Mouse (Mus musculus) gastrocnemius, postnatal 14 days (tissue): ENCODE results near the gene Tmem117. TPM values are rescaled to one million over a fixed set of nuclear protein-coding genes. Genes with fewer than 3 reads are reported as not detected.

Experiments used
- DNase-seq: peaks from one replicate; pipeline ENCODE4 v3.0.0; 2021; ENCODE audit warnings: mixed read lengths
- intact Hi-C: fragments of 180-260 bp; cut with DNase I; formaldehyde crosslinking; loops from one replicate; pipeline ENCODE4 v1.15.1; 2025; ENCODE audit warnings: low total_unique reads
- total RNA-seq, 2 experiments: library from RNA; stranded (reverse); gene quantifications; 2 replicates each; pipeline ENCODE4 v1.2.3; 2021

The Tmem117 gene
- total RNA-seq, 2 experiments from 2014 or later, result 26.8 to 30.0 TPM

DNA sequence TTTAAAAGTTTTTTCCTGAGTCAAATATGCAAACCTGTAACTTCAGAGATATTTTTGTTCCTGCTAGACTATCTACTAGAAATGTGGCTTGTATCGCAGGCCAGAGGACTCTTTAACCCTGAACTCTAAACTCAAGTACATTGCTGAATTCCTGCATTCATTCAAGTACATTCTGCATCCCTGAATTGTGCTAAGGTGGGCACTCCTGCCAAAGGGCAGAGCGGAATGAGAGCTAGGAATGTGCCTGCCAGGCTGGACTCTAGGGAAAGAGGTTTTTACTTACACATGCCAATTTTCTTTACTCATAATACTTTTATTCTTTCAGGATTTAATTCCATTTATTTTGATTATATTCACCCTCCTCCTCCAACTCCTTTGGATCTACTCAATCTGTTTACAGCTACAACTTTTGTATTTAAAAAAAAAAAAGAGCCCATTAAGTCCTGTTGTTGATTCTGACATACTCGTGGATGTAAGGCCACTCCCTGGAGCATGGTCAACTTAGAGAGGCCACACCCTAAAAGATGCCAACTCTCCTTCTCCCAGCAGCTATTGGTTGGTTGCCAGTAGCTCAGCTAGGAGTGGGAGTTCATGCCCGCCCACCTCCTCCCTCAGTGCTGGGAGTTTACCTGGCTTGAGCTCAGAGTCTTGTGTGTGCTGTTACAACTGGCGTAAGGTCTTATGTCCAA, 60.3 kb downstream of the Tmem117 start:
- DNase-seq, result no peak
- intact Hi-C loops, result no loop called here

DNA sequence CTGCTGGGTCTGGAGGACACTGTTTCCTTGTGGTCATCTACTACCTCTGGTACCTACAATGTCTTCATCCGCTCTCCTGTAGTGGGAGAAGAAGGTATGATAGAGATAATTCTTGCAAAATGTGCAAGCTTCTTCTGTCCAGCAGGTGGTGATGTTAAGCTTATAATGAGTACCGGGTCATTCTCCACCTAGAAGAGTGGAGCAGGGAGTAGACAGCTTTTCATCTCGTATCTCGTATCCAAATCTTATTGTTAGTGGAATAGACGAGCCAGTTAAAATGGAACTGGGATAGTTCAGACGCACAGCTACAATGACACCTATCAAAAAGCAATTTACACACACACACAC, 60.8 kb downstream of the Tmem117 start:
- intact Hi-C loops, result no loop called here
- DNase-seq, result no peak

DNA sequence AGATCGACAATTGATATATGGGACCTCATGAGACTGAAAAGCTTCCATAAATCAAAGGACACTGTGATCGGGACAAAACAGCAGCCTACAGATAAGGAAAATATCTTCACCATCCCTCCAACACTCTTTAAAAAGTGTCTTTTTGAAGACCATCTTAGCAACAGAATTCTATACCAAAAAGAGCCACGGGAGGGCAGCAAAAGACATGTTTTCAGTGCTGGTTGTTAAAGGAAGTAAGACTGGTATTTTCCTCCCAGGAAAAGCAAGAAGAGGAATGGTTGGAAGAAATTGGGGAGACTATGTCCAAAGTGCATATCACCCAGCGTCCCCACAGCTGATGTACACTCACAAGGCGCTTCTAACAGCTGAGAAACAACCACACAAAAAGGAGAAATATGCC, 93.7 kb downstream of the Tmem117 start:
- peak; percentile 15 for DNase-seq
- intact Hi-C loops, result loop anchor here (10.0 kb wide), 1 partner anchor 852 kb away; no protein-coding TSS in a partner anchor

DNA sequence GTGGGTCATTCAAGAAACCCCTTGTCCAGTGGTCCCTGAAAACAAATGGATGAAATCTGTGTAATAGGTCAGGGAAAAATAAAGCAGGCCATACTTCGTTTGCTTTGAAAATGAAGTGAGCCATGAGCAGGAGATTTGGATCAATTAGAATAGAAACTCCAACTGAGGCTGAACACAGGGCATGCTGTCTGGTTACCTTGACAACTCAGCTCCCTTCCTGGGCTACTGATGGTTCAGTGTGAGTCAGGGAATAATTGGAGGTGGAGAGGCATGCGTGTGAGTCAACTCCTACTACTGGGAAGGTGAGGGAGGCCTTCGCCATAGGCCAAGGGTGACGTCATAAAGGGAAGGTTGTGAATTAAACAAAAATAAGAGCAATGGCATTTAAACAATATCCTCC, 103.1 kb downstream of the Tmem117 start:
- intact Hi-C loops, result no loop called here

DNA sequence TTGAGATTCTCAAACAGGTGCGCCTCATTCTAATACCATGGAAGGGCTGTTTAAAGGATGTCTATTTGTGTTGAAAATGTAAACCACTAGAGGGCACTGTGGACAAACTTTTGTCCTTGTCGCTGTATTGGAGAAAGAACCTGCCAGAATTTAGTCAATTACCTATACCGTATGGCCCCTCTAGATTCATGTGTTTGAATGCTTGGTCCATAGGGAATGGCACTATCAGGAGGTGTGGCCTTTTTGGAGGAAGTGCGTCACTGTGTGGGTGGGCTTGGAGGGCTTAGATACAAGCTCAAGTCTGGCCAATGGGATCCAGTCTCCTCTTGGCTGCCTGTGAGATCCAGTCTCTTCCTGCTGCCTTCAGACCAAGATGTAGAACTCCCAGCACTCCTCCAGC, 140.2 kb downstream of the Tmem117 start:
- intact Hi-C loops, result no loop called here
- no peak for DNase-seq

More for the DNA sequence above, 103.1 kb downstream of the Tmem117 start:
- DNase-seq, result no peak

DNA sequence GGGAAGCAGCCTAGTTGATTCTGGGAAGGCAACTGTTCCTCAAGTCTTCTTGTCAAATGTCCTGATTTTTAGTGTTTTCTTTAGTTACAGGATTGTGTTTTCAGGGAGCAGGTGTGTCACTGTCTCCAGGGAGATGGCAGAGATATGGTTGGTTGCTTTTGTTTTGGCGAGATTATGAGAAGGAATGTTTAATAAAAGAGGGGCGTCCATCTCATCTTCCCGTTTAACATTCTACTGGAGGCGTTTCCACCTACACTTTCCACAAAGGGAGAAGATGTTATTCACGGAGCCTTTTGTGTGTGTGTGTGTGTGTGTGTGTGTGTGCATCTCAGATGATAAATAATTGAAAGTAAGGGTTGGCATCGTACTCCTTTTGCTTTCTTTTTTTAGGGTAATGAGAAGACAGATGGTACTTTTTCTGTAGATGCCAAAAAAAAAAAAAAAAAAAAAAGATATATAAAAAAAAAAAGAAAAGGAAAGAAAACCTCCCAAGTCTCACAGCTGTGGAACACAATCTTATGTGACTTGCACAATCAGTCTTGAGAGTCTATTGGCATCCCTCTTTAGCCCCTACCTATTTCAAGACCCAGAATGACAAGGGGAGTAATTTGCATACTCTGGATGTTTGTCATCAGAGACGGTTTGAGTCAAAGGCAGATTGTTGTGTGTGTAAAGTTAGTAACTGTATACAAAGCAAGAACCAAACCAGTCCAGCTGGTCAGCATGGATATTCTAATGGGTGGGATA, 142.0 kb downstream of the Tmem117 start:
- intact Hi-C loops, result loop anchor here (5.0 kb wide), 1 partner anchor 801 kb away; no protein-coding TSS in a partner anchor
- no peak for DNase-seq

DNA sequence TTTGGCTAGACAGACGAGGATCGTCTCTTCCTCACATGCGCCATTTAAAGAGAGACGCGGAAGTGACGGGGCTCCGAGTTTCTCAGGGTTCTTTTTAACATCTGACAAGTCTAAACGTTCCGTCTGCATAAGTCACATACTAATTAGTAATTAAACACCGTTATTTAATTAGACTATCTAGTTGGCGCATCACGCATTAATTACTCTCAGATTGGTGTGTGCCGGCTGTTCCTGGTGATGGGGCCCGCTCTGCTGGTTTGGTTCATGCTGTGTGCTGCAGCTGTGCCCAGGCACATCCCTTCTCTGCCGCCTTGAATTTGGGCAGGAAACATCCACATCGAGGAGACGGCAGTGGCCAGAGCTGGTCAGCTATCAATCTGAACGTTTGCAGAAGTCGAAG, 142.7 kb downstream of the Tmem117 start:
- no peak for DNase-seq
- intact Hi-C loops, result loop anchor here (5.0 kb wide), 1 partner anchor 801 kb away; no protein-coding TSS in a partner anchor

DNA sequence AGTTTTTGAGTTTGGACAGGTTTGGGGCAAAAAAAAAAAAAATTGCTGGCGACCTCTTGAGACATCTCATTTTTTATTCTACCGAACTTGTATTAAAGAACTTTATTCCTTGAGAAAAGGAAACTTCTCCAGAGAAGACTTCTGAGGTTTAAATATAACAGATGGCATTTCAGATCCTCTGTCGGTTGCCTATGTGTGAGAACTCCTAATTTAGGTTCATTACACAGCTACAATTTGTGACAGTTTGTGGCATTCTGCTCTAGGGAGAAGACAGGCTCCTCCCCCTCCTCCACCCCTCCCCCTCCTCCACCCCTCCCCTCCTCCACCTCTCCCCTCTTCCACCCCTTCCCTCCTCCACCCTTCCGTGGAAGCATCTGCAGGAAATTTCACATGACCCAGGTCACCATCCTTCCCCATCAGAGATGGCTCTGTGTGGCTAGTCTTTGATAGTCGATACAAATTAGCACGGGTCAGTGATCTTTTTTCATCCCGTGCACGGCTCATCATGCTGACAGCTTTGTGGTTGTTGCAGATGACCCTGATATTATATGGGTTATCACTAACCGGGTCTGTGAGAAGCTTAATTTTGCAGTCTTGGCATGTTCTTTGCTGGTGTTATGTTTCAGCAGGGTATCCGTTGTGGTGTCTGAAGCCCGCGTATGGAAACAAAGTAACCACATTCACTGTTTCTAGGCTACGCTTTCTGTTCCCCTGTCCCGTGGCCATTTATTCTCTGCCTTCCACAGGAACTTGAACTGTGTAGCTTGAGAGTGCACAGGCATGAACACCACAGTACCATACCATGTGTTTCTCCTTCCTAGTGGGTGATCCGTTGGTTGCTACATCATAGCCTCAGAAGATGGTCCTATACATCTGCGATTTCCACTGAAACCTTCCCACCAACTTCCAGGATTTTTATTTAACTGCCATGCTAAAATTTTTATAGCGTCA, 147.4 kb downstream of the Tmem117 start:
- intact Hi-C loops, result no loop called here
- no peak for DNase-seq

DNA sequence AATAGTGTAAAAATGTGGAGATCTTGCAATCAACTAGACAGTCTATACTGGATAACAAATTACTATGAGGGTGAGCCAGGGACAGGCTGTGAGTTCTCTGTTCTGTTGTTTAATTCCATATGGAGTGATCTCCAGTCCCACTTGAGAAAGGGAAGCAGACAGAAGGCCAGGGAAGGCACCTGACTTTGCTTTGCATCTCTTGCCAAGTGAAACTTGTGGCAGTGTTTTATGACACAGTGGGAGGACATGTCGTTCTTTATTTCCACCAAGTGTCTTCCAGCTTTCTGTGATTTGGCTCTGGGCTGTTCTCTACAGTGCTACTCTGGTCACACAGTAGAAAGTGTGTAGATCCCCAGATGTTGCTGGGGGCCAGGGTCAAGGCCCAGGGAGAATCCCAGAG, 152.5 kb downstream of the Tmem117 start:
- intact Hi-C loops, result no loop called here
- no peak for DNase-seq

DNA sequence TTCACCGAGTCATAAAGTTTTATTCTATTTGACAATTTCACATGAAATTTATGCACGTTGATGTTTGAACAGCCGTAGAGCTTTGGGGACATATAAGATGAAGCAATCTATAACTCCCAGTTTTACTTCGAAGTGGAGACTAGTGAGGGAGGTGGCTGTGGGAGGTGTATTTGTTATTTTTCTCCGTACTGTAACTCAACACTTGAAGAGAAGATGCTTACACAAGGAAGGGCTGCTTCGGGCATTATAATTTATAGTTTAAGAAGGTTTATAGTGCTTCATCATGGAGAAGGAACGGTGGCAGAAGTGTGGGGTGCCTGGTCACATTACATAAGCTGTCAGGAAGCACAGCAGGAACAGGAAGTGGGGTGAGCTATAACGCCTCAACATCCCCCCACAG, 164.4 kb downstream of the Tmem117 start:
- intact Hi-C loops, result no loop called here

DNA sequence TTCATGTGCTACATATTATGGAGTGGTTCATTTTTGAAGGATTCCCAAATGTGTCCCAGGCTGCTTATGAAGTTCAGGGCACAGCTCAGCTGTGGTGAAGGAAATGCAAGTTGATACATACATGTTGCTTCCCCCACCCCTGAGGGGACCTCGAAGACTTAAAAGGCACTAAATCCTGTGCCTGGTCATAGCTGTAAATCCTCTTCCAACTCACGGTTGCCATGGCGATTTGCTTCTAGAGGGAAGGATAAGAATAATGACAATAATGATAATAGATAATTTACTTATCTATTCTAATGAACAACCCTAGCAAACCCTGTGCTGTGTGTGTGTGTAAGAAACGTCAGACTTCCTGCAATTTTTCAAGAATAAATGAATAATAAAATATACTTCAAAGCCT, 166.5 kb downstream of the Tmem117 start:
- no peak for DNase-seq
- intact Hi-C loops, result no loop called here

More for the DNA sequence above, 164.4 kb downstream of the Tmem117 start:
- no peak for DNase-seq

DNA sequence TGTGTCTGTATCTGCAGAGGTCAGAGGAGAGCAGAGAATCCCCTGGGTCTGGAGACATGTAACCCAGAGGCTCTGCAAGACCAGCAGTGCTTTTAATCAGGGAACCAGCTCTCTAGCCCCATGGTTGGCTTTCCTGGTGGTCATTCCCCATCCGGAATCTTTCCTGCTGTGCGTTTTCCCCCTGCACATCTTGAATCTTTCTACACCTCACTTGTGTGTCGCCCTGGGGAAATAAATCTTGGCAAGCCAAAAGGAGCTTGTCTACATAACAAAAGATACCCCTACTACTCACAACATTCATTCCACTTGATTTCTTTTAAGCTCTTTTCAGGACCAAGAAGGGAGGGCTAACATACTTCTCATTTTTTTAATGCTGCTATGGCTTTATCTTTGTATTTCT, 169.2 kb downstream of the Tmem117 start:
- no peak for DNase-seq
- intact Hi-C loops, result no loop called here

DNA sequence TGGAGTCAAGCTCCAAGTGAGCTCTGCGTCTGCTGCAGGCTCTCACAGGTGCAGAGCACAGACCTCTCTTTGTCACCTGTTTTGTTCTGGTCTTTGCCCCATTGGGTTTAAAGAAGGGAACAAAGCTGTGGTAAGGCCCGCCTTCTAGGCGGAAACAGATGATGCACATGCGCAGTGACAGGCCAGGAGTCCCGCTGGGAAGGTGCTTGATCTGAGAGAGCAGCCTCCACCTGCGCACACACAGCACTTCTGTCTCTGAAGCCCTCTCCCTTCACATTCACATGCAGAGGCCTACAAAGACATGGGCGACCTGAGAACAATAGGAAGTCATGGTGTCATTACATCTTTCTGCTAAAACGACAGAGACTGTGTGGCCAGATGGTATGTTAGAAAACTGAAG, 172.4 kb downstream of the Tmem117 start:
- intact Hi-C loops, result no loop called here
- DNase-seq, result no peak

DNA sequence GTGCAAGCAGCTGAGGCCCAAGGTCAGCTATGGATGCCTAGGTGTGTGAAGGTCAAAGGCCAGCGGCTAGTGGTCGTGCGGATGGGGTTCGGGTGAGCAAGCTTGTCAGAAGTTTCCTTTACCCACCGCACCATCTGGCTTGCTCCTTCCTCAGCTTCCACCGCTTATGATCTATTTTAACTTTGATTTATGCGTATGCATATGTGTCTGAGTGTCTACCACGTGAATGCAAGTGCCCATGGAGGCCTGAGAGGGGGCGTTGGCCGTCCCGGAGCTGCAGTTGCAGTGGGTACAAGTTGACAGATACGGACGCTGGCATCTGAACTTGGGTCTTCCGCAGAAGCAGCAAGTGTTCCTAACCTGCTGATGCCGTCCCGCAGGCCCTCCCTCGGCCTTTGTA, 173.8 kb downstream of the Tmem117 start:
- intact Hi-C loops, result no loop called here
- no peak for DNase-seq

DNA sequence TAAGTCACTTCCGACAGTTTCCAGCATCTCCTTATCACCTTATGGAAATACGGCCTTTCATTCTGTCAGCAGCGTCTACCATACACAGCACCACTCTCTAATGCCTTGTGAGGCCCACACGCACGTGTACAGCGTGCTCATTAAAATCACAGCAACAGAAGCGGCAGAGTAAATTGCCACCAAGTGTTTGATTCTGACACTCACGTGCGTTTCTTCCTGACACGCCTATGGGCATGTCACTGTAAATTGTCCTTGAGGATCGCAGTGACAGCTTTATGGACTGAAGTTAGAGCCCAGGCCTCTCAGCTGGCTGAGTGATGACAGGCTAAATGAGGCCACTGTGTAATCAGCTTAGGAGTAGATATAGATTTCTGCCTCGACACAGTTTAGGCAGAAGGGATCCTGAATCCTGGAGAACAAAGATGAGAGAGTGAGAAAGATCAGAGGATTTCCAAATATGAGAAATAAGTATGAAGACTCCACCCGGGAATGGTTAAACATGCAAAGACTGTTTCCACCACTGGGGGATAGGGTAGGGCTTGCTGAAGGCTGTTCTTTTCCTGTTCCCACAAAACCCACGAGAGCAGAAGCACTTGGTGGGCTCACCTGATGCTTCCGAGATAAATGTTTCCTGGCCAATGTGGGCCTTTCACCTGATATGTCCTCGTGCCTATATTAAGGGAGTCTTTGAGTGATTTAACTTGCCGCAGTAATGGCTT, 174.8 kb downstream of the Tmem117 start:
- intact Hi-C loops, result no loop called here
- DNase-seq, result no peak

DNA sequence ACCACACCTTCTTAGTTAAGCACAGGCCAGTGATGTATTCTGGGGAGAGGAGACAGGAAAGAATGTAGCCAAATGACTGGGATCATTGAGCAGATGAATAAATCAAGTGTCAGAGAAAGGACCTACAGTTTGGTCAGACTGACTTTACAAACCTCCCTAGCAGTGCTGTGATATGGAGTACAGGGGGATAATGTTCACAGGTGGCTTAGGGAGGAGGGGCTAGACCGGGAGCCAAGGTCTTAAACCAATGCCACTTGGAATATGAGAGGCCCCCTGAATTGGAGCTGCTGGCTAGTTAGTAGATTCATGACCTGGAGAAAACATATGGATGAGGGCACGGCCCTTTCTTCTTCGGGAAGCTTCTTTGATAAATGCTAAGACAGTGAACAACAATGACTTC, 177.0 kb downstream of the Tmem117 start:
- intact Hi-C loops, result no loop called here
- DNase-seq, result no peak

DNA sequence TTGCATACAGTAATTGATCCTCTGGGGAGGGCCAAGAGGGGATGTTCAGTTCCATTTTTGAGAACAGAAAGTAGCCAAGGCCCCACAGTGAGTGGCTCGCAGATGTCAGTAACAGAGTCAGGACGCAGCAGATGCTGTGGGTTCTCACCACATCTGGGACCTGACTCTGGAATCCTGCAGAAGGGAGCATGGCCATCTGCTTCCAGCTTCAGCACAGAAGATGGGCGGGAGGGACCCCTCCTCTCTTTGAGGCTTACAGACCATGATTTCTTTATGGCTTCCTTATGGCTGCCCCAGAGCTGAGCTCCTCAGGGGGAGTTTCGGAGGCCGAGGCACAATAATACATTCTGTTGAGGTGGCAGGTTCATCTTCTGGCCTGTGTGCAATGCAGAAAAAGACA, 182.5 kb downstream of the Tmem117 start:
- intact Hi-C loops, result no loop called here

DNA sequence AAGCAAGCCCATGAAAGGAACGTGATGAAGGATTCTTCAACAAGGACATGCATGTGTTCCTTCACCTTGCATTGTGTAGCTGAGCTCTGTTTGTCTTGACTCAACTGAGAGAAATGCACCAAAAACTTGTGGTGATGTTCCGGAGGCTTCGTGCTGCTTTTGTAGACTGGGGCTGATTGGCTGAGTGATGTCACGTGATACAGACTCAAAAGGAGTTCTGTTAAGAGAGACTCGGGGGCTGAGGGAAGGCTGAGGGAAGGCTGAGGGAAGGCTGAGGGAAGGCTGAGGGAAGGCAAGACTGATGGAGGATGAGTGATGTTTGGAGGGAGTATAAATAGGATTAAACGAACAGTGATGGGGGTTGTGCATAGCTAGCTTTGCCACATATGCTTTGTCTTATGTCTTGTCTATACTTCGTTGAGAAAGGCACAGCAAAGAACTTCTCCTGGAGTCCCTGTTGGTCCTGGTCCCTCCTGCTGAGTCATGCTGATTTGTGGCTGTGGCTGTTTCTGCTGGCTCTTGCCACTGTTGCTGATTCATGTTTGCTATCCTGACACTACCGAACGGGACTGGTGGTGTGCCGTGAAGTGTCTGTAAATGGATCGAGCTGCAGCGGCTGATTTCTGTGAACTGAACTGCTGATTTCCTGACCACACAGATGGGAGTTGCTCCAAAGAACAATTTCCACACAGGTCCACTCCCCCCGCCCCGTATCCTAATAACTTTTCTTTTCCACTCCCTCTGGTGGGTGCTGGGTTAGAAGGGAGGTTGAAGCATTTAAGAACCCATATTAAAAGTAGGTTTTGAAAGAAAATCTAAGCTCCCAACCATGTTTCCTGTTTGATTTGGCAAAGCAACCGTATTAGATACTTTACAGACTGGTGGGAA, 185.4 kb downstream of the Tmem117 start:
- no peak for DNase-seq
- intact Hi-C loops, result no loop called here

More for the DNA sequence above, 182.5 kb downstream of the Tmem117 start:
- no peak for DNase-seq
